Mouse (Mus musculus) spleen, adult 18-20 months (tissue): ENCODE measurements at regions not wholly inside any gene's neighbourhood (a gene's known extent, or its start where the extent isn't known, plus 50 kb on each side); places are given as distances from the start of the nearest gene placed in this dataset.
"Not testable (repeated sequence)": the region's sequence is repeated elsewhere in the genome, so short reads cannot be mapped to it uniquely, and the experiment has no call there.

ENCODE experiments used
- DNase-seq, 2 experiments: peaks; one replicate each; pipeline ENCODE4 v3.0.0; 2022; ENCODE audit warnings: mixed read lengths in 2 of 2

- DNase-seq: no peak
Measured at GRCm38 (mm10) chr13:73041233-73042040, 218.8 kb upstream of the Irx4 start.

- no peak for DNase-seq
Measured at GRCm38 (mm10) chr13:73069840-73070530, 190.3 kb upstream of the Irx4 start.

- DNase-seq: no peak
Measured at GRCm38 (mm10) chr13:73070531-73070908, 189.8 kb upstream of the Irx4 start.

- DNase-seq: no peak
Measured at GRCm38 (mm10) chr13:73071032-73071431, 189.2 kb upstream of the Irx4 start.

GRCm38 (mm10) chr13:73071854-73072852 is 188.1 kb upstream of the Irx4 start:
- no peak for DNase-seq

GRCm38 (mm10) chr13:73077866-73078430 is 182.3 kb upstream of the Irx4 start:
- DNase-seq: no peak

GRCm38 (mm10) chr13:73087815-73088214 is 172.5 kb upstream of the Irx4 start:
- DNase-seq: not testable (repeated sequence)

- DNase-seq: no peak
Measured at GRCm38 (mm10) chr13:73091886-73092285, 168.4 kb upstream of the Irx4 start.

GRCm38 (mm10) chr13:73097502-73097901 is 162.8 kb upstream of the Irx4 start:
- no peak for DNase-seq

GRCm38 (mm10) chr13:73099407-73099806 is 160.9 kb upstream of the Irx4 start:
- no peak for DNase-seq

- DNase-seq: no peak
Measured at GRCm38 (mm10) chr13:73107250-73107993, 152.9 kb upstream of the Irx4 start.

- DNase-seq: no peak
Measured at GRCm38 (mm10) chr13:73116822-73117632, 143.3 kb upstream of the Irx4 start.

- no peak for DNase-seq
Measured at GRCm38 (mm10) chr13:73117633-73118076, 142.6 kb upstream of the Irx4 start.

- no peak for DNase-seq
Measured at GRCm38 (mm10) chr13:73122945-73123344, 137.3 kb upstream of the Irx4 start.

GRCm38 (mm10) chr13:73131270-73131669 is 129.0 kb upstream of the Irx4 start:
- no peak for DNase-seq

GRCm38 (mm10) chr13:73132746-73133145 is 127.5 kb upstream of the Irx4 start:
- DNase-seq: no peak

GRCm38 (mm10) chr13:73134929-73135328 is 125.3 kb upstream of the Irx4 start:
- DNase-seq: no peak

- DNase-seq: no peak
Measured at GRCm38 (mm10) chr13:73141302-73141701, 119.0 kb upstream of the Irx4 start.

- DNase-seq: no peak
Measured at GRCm38 (mm10) chr13:73158016-73158415, 102.3 kb upstream of the Irx4 start.

GRCm38 (mm10) chr13:73159454-73159853 is 100.8 kb upstream of the Irx4 start:
- DNase-seq: no peak

GRCm38 (mm10) chr13:73159865-73160264 is 100.4 kb upstream of the Irx4 start:
- DNase-seq: no peak
